In genomic region chr4:135493691-135494520, GRCm38 (mm10) we compare ENCODE assay signal across 9 mouse cellular contexts. TPM values are rescaled to one million over a fixed set of nuclear protein-coding genes. Genes with fewer than 3 reads are reported as not detected.
DNase-seq lines count a peak whose midpoint lies in the region; ATAC-seq and TF ChIP-seq lines count a peak whose summit lies in the region.
"Had no signal": no experiment of that assay in that cellular context is flagged by ENCODE, and none has a peak within 500 bp of the region (broad histone marks: within the 10 kb centered on the region; RNA-seq: fewer than 3 reads in every experiment).

No protein-coding gene starts in this region.

- no peak for ATAC-seq in forebrain, postnatal 0 days
- ATAC-seq in intestine, postnatal 0 days: peak; percentile 53
- ATAC-seq in limb, embryonic 13.5 days (ENCODE audit: low FRiP score, low read depth): no peak
- 0 out of 2 replicates have a peak, but pooled peaks have one; percentile 16 for ATAC-seq in midbrain, embryonic 12.5 days (ENCODE audit: low FRiP score, low read depth)

- peak; percentile 95 for DNase-seq in heart, adult 11 months
- DNase-seq in heart, postnatal 25 days (ENCODE audit: low spot score): no peak
- DNase-seq in cerebellum, adult 8-10 months: peak; percentile 67
- DNase-seq in forebrain, postnatal 0 days: peak; percentile 50
- DNase-seq in splenic B cell, adult 2 months (ENCODE audit: low read depth, low spot score): peak; percentile 51

- no peaks in the 10 kb centered on the region for H3K9me3 ChIP-seq in forebrain, postnatal 0 days (ENCODE audit: low read length)
- no peaks in the 10 kb centered on the region for H3K9me3 ChIP-seq in intestine, postnatal 0 days (ENCODE audit: control insufficient read depth)
- H3K9me3 ChIP-seq in limb, embryonic 13.5 days: no peaks in the 10 kb centered on the region
- no peaks in the 10 kb centered on the region for H3K9me3 ChIP-seq in midbrain, embryonic 12.5 days

- H3K36me3 ChIP-seq in forebrain, postnatal 0 days (ENCODE audit: insufficient read depth): peaks cover 14% of the 10 kb centered on the region
- peaks cover 8% of the 10 kb centered on the region; the same call in 1 of the 2 replicates for H3K36me3 ChIP-seq in intestine, postnatal 0 days (ENCODE audit: control insufficient read depth, insufficient read depth)
- H3K36me3 ChIP-seq in limb, embryonic 13.5 days: peaks cover 10% of the 10 kb centered on the region
- H3K36me3 ChIP-seq in midbrain, embryonic 12.5 days: peaks cover 12% of the 10 kb centered on the region; the same call in 1 of the 2 replicates
- peaks cover 3% of the 10 kb centered on the region; the same call in 1 of the 2 replicates for H3K36me3 ChIP-seq in splenic B cell, adult 2 months (ENCODE audit: control insufficient read depth, insufficient read depth, low read length, poor library complexity, severe bottlenecking)

- intact Hi-C loops in heart, postnatal 25 days (cut with DNase I): loop anchor here (2.0 kb wide), 1 partner anchor 59 kb away; no protein-coding TSS in a partner anchor

- H3K4me1 ChIP-seq in forebrain, postnatal 0 days (ENCODE audit: insufficient read depth): no peaks in the 10 kb centered on the region
- H3K4me1 ChIP-seq in intestine, postnatal 0 days (replicated peaks; ENCODE audit: control insufficient read depth, insufficient read depth, low read length): no peaks in the 10 kb centered on the region; the same call in 1 of the 2 replicates
- H3K4me1 ChIP-seq in limb, embryonic 13.5 days: peaks cover 15% of the 10 kb centered on the region
- H3K4me1 ChIP-seq in midbrain, embryonic 12.5 days: peaks cover 18% of the 10 kb centered on the region

- H3K27ac ChIP-seq in forebrain, postnatal 0 days (ENCODE audit: low read depth, low read length): 0 out of 2 replicates have a peak overlapping the region, but pooled peaks have one; percentile 35
- peak overlapping the region; percentile 46 for H3K27ac ChIP-seq in intestine, postnatal 0 days (ENCODE audit: low read depth, low read length)
- H3K27ac ChIP-seq in limb, embryonic 13.5 days: no peak overlapping the region
- no peak overlapping the region for H3K27ac ChIP-seq in midbrain, embryonic 12.5 days (replicated peaks)

- H3K9ac ChIP-seq in forebrain, postnatal 0 days: peak overlapping the region; percentile 47
- peak overlapping the region; percentile 50; the same call in 1 of the 2 replicates for H3K9ac ChIP-seq in intestine, postnatal 0 days (ENCODE audit: low read depth, low read length)
- H3K9ac ChIP-seq in limb, embryonic 13.5 days: peak overlapping the region; percentile 58; the same call in 1 of the 2 replicates
- H3K9ac ChIP-seq in midbrain, embryonic 12.5 days (replicated peaks): peak overlapping the region; percentile 41; the same call in 1 of the 2 replicates

- under 1% methylated on average over 33 of the region's 33 CpGs for WGBS in forebrain, postnatal 0 days
- under 1% methylated on average over 33 of the region's 33 CpGs for WGBS in intestine, postnatal 0 days
- 3% methylated on average over 33 of the region's 33 CpGs for WGBS in limb, embryonic 13.5 days
- WGBS in midbrain, embryonic 12.5 days: 2% methylated on average over 33 of the region's 33 CpGs

- H3K4me2 ChIP-seq in forebrain, postnatal 0 days (ENCODE audit: low read depth): peak overlapping the region; percentile 81
- peak overlapping the region; percentile 95 for H3K4me2 ChIP-seq in intestine, postnatal 0 days (replicated peaks; ENCODE audit: low read depth)
- H3K4me2 ChIP-seq in limb, embryonic 13.5 days (replicated peaks): peak overlapping the region; percentile 95
- H3K4me2 ChIP-seq in midbrain, embryonic 12.5 days (replicated peaks): peak overlapping the region; percentile 99

- peak overlapping the region; percentile 57 for H3K4me3 ChIP-seq in forebrain, postnatal 0 days (ENCODE audit: low read depth, low read length)
- H3K4me3 ChIP-seq in intestine, postnatal 0 days (ENCODE audit: low read depth, low read length): peak overlapping the region; percentile 69
- peak overlapping the region; percentile 70 for H3K4me3 ChIP-seq in limb, embryonic 13.5 days
- H3K4me3 ChIP-seq in midbrain, embryonic 12.5 days: peak overlapping the region; percentile 73

- H3K27me3 ChIP-seq in forebrain, postnatal 0 days (ENCODE audit: insufficient read depth, low read length): no peaks in the 10 kb centered on the region
- no peaks in the 10 kb centered on the region for H3K27me3 ChIP-seq in intestine, postnatal 0 days (replicated peaks; ENCODE audit: control insufficient read depth, insufficient read depth, low read length)
- H3K27me3 ChIP-seq in limb, embryonic 13.5 days: 0 out of 2 replicates have a peak, but pooled peaks cover 3% of the 10 kb centered on the region
- H3K27me3 ChIP-seq in midbrain, embryonic 12.5 days: peaks cover 13% of the 10 kb centered on the region; the same call in 1 of the 2 replicates
- H3K27me3 ChIP-seq in splenic B cell, adult 2 months (ENCODE audit: control insufficient read depth, insufficient read depth, low read length, poor library complexity, severe bottlenecking): no peaks in the 10 kb centered on the region; the same call in 1 of the 2 replicates
- H3K27me3 ChIP-seq: Patski had no signal

- peak; percentile 33 for TF ChIP-seq CTCF in forebrain, postnatal 0 days (IDR thresholded peaks at IDR 0.05; ENCODE audit: low read depth)
- TF ChIP-seq CTCF in intestine, postnatal 0 days (IDR thresholded peaks at IDR 0.05; ENCODE audit: low read depth): peak; percentile 59

RNA-seq across cellular contexts. Expression of gene Stpg1, which starts 0.7 kb away (rescaled TPM):
- not detected for total RNA-seq in heart, postnatal 25 days (2021)
- total RNA-seq in forebrain, postnatal 0 days (2014; rRNA removed): 0.24 and 0.62 TPM in 2 replicates
- polyA plus RNA-seq in forebrain, postnatal 0 days (2015; fragmentation: Nextera tagmentation; extraction: Ambion mirVana): 0.64 and 1.0 TPM in 2 replicates
- polyA plus RNA-seq in intestine, postnatal 0 days (2015; fragmentation: Nextera tagmentation; extraction: Ambion mirVana): 0.09 TPM in 1 of 2 replicates, not detected in the other
- polyA plus RNA-seq in limb, embryonic 13.5 days (2015; fragmentation: Nextera tagmentation; extraction: Ambion mirVana): not detected in 2 replicates
- 1.2 and 1.7 TPM in 2 replicates for polyA plus RNA-seq in midbrain, embryonic 12.5 days (2016; fragmentation: Nextera tagmentation; extraction: Ambion mirVana)
- polyA plus RNA-seq: Patski had no signal

RNA-seq across cellular contexts. Expression of gene Nipal3, which starts 0.9 kb away (rescaled TPM):
- total RNA-seq in heart, postnatal 25 days (2021): 10 to 100 TPM; 36.4 to 44.5 TPM
- total RNA-seq in forebrain, postnatal 0 days (2014; rRNA removed): 40.7 and 62.1 TPM in 2 replicates
- 3.3 and 6.0 TPM in 2 replicates for polyA plus RNA-seq in forebrain, postnatal 0 days (2015; fragmentation: Nextera tagmentation; extraction: Ambion mirVana)
- 5.7 TPM in 2 replicates for polyA plus RNA-seq in intestine, postnatal 0 days (2015; fragmentation: Nextera tagmentation; extraction: Ambion mirVana)
- polyA plus RNA-seq in limb, embryonic 13.5 days (2015; fragmentation: Nextera tagmentation; extraction: Ambion mirVana): 2.8 and 3.1 TPM in 2 replicates
- 3.4 and 3.7 TPM in 2 replicates for polyA plus RNA-seq in midbrain, embryonic 12.5 days (2016; fragmentation: Nextera tagmentation; extraction: Ambion mirVana)

Comparison
In these comparisons a context has a peak if more than half of its experiments do, and no peak if none do; other contexts are left out.
1. ATAC-seq: peak in intestine, postnatal 0 days (single experiment) and midbrain, embryonic 12.5 days (single experiment); none in forebrain, postnatal 0 days (single experiment) and limb, embryonic 13.5 days (single experiment).
2. H3K27ac ChIP-seq: peak in forebrain, postnatal 0 days (single experiment) and intestine, postnatal 0 days (single experiment); none in limb, embryonic 13.5 days (single experiment) and midbrain, embryonic 12.5 days (single experiment).
3. Peak in every context shown above with its lines, with median percentiles within 50 percentile points of each other: H3K4me2 ChIP-seq, H3K4me3 ChIP-seq and H3K9ac ChIP-seq.